Mouse (Mus musculus): Measurements from ENCODE around the gene Ppp1r14a. TPM values are rescaled to one million over a fixed set of nuclear protein-coding genes. Genes with fewer than 3 reads are reported as not detected.

Ppp1r14a gene
- polyA plus RNA-seq, 1 experiment from 2014 or later: 6.5 TPM

- peak overlapping the region; percentile 97 for H3K4me2 ChIP-seq (replicated peaks)
- H3K4me3 ChIP-seq: peak overlapping the region; percentile 74
- peaks cover 12% of the 10 kb centered on the region for H3K36me3 ChIP-seq
- H3K9me3 ChIP-seq: no peaks in the 10 kb centered on the region
- H3K27me3 ChIP-seq: no peaks in the 10 kb centered on the region
- no peak for ATAC-seq (replicated peaks)
- H3K4me1 ChIP-seq: peaks cover 67% of the 10 kb centered on the region
- WGBS: 13% methylated on average over 7 of the region's 7 CpGs
- peak overlapping the region; percentile 86 for H3K9ac ChIP-seq (replicated peaks)
- peak overlapping the region; percentile 89 for H3K27ac ChIP-seq (replicated peaks)
These were observed 17.5 kb downstream of the Ppp1r14a start for GRCm38 (mm10) chr7:29306619-29307018.

GRCm38 (mm10) chr7:29307350-29308104, 18.4 kb downstream of the Ppp1r14a start:
- Histone ChIP-seq H3K4me2 (replicated peaks) (peak overlapping the region; percentile 97), H3K4me1 (peaks cover 70% of the 10 kb centered on the region), H3K27ac (replicated peaks) (peak overlapping the region; percentile 89), H3K4me3 (peak overlapping the region; percentile 74), H3K9ac (replicated peaks) (peak overlapping the region; percentile 86), H3K27me3 (no peaks in the 10 kb centered on the region), H3K36me3 (peaks cover 20% of the 10 kb centered on the region), H3K9me3 (no peaks in the 10 kb centered on the region)
- peak; percentile 71 for ATAC-seq (replicated peaks)
- WGBS: under 1% methylated on average over 42 of the region's 42 CpGs

GRCm38 (mm10) chr7:29309221-29309721, 20.2 kb downstream of the Ppp1r14a start:
- Histone ChIP-seq H3K27me3 (no peaks in the 10 kb centered on the region), H3K4me1 (peaks cover 82% of the 10 kb centered on the region), H3K9ac (replicated peaks) (peak overlapping the region; percentile 86), H3K36me3 (peaks cover 30% of the 10 kb centered on the region), H3K4me3 (peak overlapping the region; percentile 74), H3K9me3 (no peaks in the 10 kb centered on the region), H3K4me2 (replicated peaks) (peak overlapping the region; percentile 97), H3K27ac (replicated peaks) (peak overlapping the region; percentile 89)
- WGBS: 2% methylated on average over 36 of the region's 36 CpGs
- no peak for ATAC-seq (replicated peaks)

GRCm38 (mm10) chr7:29309749-29310148, 20.6 kb downstream of the Ppp1r14a start:
- Histone ChIP-seq H3K4me1 (peaks cover 83% of the 10 kb centered on the region), H3K4me3 (peak overlapping the region; percentile 74), H3K4me2 (replicated peaks) (peak overlapping the region; percentile 97), H3K9me3 (no peaks in the 10 kb centered on the region), H3K27me3 (no peaks in the 10 kb centered on the region), H3K9ac (replicated peaks) (peak overlapping the region; percentile 86), H3K36me3 (peaks cover 33% of the 10 kb centered on the region), H3K27ac (replicated peaks) (peak overlapping the region; percentile 89; the same call in 1 of the 2 replicates)
- no peak for ATAC-seq (replicated peaks)
- WGBS: 15% methylated on average over 5 of the region's 5 CpGs

GRCm38 (mm10) chr7:29313051-29313450, 23.9 kb downstream of the Ppp1r14a start:
- Histone ChIP-seq H3K9ac (replicated peaks) (no peak overlapping the region), H3K4me3 (peak overlapping the region; percentile 13; the same call in 1 of the 2 replicates), H3K4me2 (replicated peaks) (peak overlapping the region; percentile 33), H3K36me3 (peaks cover 40% of the 10 kb centered on the region), H3K27ac (replicated peaks) (peak overlapping the region; percentile 98), H3K4me1 (peaks cover 88% of the 10 kb centered on the region), H3K9me3 (no peaks in the 10 kb centered on the region), H3K27me3 (no peaks in the 10 kb centered on the region)
- WGBS: 20% methylated on average over 9 of the region's 9 CpGs
- no peak for ATAC-seq (replicated peaks)

GRCm38 (mm10) chr7:29313572-29314261, 24.6 kb downstream of the Ppp1r14a start:
- no peaks in the 10 kb centered on the region for H3K9me3 ChIP-seq
- peaks cover 88% of the 10 kb centered on the region for H3K4me1 ChIP-seq
- ATAC-seq (replicated peaks): no peak
- H3K4me3 ChIP-seq: no peak overlapping the region
- H3K36me3 ChIP-seq: peaks cover 40% of the 10 kb centered on the region
- WGBS: 44% methylated on average over 9 of the region's 9 CpGs
- H3K27ac ChIP-seq (replicated peaks): peak overlapping the region; percentile 98
- peak overlapping the region; percentile 29; the same call in 1 of the 2 replicates for H3K9ac ChIP-seq (replicated peaks)
- peak overlapping the region; percentile 33 for H3K4me2 ChIP-seq (replicated peaks)
- no peaks in the 10 kb centered on the region for H3K27me3 ChIP-seq

GRCm38 (mm10) chr7:29314844-29315628, 25.9 kb downstream of the Ppp1r14a start:
- H3K27ac ChIP-seq (replicated peaks): peak overlapping the region; percentile 98
- no peaks in the 10 kb centered on the region for H3K9me3 ChIP-seq
- H3K4me2 ChIP-seq (replicated peaks): peak overlapping the region; percentile 33
- H3K9ac ChIP-seq (replicated peaks): no peak overlapping the region; the same call in none of the 2 replicates
- ATAC-seq (replicated peaks): no peak; the same call in 1 of the 2 replicates
- H3K4me1 ChIP-seq: peaks cover 89% of the 10 kb centered on the region
- peaks cover 40% of the 10 kb centered on the region for H3K36me3 ChIP-seq
- 0 out of 2 replicates have a peak overlapping the region, but pooled peaks have one; percentile 3 for H3K4me3 ChIP-seq
- 40% methylated on average over 13 of the region's 13 CpGs for WGBS
- no peaks in the 10 kb centered on the region for H3K27me3 ChIP-seq

- Histone ChIP-seq H3K4me2 (replicated peaks) (peak overlapping the region; percentile 33), H3K4me1 (peaks cover 88% of the 10 kb centered on the region), H3K27ac (replicated peaks) (peak overlapping the region; percentile 98), H3K27me3 (no peaks in the 10 kb centered on the region), H3K36me3 (peaks cover 32% of the 10 kb centered on the region), H3K9ac (replicated peaks) (peak overlapping the region; percentile 33), H3K9me3 (no peaks in the 10 kb centered on the region), H3K4me3 (no peak overlapping the region)
- WGBS: 53% methylated on average over 17 of the region's 17 CpGs
- no peak for ATAC-seq (replicated peaks)
These were observed 27.1 kb downstream of the Ppp1r14a start for GRCm38 (mm10) chr7:29316137-29316734.

- H3K4me3 ChIP-seq: 0 out of 2 replicates have a peak overlapping the region, but pooled peaks have one; percentile 4
- H3K9ac ChIP-seq (replicated peaks): peak overlapping the region; percentile 33
- no peaks in the 10 kb centered on the region for H3K27me3 ChIP-seq
- peak overlapping the region; percentile 33 for H3K4me2 ChIP-seq (replicated peaks)
- H3K36me3 ChIP-seq: peaks cover 25% of the 10 kb centered on the region; the same call in 1 of the 2 replicates
- ATAC-seq (replicated peaks): peak; percentile 46
- 2% methylated on average over 10 of the region's 10 CpGs for WGBS
- H3K4me1 ChIP-seq: peaks cover 90% of the 10 kb centered on the region
- H3K27ac ChIP-seq (replicated peaks): peak overlapping the region; percentile 98
- no peaks in the 10 kb centered on the region for H3K9me3 ChIP-seq
These were observed 27.9 kb downstream of the Ppp1r14a start for GRCm38 (mm10) chr7:29316976-29317375.

GRCm38 (mm10) chr7:29317558-29317957, 28.4 kb downstream of the Ppp1r14a start:
- 3% methylated on average over 2 of the region's 2 CpGs for WGBS
- peak overlapping the region; percentile 33 for H3K4me2 ChIP-seq (replicated peaks)
- peak; percentile 60 for ATAC-seq (replicated peaks)
- peak overlapping the region; percentile 33; the same call in 1 of the 2 replicates for H3K9ac ChIP-seq (replicated peaks)
- H3K36me3 ChIP-seq: peaks cover 20% of the 10 kb centered on the region; the same call in 1 of the 2 replicates
- H3K27me3 ChIP-seq: no peaks in the 10 kb centered on the region
- H3K4me3 ChIP-seq: 0 out of 2 replicates have a peak overlapping the region, but pooled peaks have one; percentile 4
- peak overlapping the region; percentile 98 for H3K27ac ChIP-seq (replicated peaks)
- peaks cover 87% of the 10 kb centered on the region for H3K4me1 ChIP-seq
- H3K9me3 ChIP-seq: no peaks in the 10 kb centered on the region
